Mouse (Mus musculus) lung, postnatal 4 days (tissue): Measurements from ENCODE around the gene Irak1.

Source experiments
- DNase-seq, 2 experiments: peaks; one replicate each; pipeline ENCODE4 v3.0.0; 2021

Gene Irak1

DNA sequence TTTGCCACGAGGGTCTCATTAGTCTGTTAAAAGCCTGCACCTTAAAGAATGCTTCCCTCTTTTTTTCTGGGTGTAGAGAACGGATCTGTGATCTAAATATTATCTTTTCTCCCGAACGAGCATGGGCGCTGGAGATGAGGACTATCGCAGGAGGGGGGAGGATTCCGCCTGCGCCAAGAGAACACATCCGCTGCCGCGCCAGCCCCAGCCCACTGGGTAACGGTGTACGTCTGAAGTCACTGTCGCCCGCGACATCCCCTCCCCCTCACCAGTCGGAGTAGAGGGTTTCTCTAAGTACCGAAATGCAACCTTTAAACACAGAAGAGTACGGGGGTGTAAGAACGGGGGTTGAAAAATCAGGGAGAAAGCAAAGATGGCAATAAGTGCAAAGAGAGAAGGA is 58.4 kb downstream of the Irak1 start:
- peak; percentile 63 to 69 for DNase-seq

DNA sequence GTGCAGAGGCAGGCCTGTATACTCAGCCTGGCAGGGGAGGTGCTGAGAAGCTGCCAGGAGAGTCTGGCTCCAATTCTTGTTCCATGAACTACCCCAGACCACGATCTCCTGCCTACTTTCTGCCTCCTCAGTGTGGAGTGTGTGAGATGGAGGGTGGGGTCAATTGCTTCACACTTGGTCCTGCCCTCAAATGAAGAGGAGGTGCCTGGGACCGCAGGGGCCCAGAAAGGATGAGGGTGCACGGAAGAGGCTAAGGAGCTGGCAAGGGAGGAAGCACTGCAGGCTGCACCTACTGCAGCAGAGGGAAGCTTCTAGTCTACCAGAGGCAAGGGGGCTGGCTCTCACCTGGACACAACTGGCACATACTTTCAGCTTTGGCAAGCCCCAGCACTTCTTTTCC is 59.4 kb downstream of the Irak1 start:
- peak; percentile 53 to 65 for DNase-seq
